In the genomic region with DNA sequence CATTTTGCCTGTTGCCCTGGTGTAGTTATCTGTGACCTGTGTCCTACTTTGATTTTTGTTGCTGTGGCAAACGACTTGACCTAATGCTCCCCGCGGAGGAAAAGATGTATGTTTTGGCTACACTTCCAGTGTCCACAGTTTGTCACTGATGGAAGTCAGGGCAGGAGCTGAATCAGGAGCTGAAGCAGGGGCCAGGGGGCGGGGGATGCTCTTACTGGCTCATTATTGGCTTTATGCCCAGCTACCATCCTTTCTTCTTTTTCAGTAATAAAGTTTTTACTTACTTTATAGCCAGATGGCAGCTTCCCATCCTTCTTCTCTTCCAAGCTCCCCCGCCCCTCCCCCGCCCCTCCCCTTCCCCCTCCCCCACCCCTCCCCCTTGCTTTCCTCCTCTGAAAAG, we compare ENCODE assay signal across 11 mouse cellular contexts.
"Had no signal": no experiment of that assay in that cellular context is flagged by ENCODE, and none has a peak within 500 bp of the region (broad histone marks: within the 10 kb centered on the region; RNA-seq: fewer than 3 reads in every experiment).

No protein-coding gene starts in this region.

- H3K4me3 ChIP-seq: left cerebral cortex, adult 2 months; limb, embryonic 10.5 days; liver, embryonic 12.5 days; megakaryocyte, embryonic 14.5 days; midbrain, embryonic 15.5 days had no signal

- ATAC-seq: liver, embryonic 12.5 days; midbrain, embryonic 15.5 days had no signal

- H3K4me2 ChIP-seq: liver, embryonic 12.5 days; midbrain, embryonic 15.5 days had no signal

- H3K36me3 ChIP-seq: limb, embryonic 10.5 days; midbrain, embryonic 15.5 days had no signal

- H3K27ac ChIP-seq: left cerebral cortex, adult 2 months; limb, embryonic 10.5 days; liver, embryonic 12.5 days; macrophage; midbrain, embryonic 15.5 days had no signal

- H3K4me1 ChIP-seq: limb, embryonic 10.5 days; midbrain, embryonic 15.5 days had no signal

- H3K9me3 ChIP-seq: limb, embryonic 10.5 days; liver, embryonic 12.5 days; megakaryocyte, embryonic 14.5 days; midbrain, embryonic 15.5 days had no signal

- H3K27me3 ChIP-seq: liver, embryonic 12.5 days; megakaryocyte, embryonic 14.5 days; midbrain, embryonic 15.5 days had no signal

- DNase-seq: kidney, adult 11 months; kidney, postnatal 14 days; lung, postnatal 10 days; right cerebral cortex, postnatal 14 days; thymus, postnatal 36 days had no signal

- H3K9ac ChIP-seq: liver, embryonic 12.5 days; midbrain, embryonic 15.5 days had no signal
